Mouse (Mus musculus): ENCODE results near the gene Sox13.

Sox13 gene

DNA sequence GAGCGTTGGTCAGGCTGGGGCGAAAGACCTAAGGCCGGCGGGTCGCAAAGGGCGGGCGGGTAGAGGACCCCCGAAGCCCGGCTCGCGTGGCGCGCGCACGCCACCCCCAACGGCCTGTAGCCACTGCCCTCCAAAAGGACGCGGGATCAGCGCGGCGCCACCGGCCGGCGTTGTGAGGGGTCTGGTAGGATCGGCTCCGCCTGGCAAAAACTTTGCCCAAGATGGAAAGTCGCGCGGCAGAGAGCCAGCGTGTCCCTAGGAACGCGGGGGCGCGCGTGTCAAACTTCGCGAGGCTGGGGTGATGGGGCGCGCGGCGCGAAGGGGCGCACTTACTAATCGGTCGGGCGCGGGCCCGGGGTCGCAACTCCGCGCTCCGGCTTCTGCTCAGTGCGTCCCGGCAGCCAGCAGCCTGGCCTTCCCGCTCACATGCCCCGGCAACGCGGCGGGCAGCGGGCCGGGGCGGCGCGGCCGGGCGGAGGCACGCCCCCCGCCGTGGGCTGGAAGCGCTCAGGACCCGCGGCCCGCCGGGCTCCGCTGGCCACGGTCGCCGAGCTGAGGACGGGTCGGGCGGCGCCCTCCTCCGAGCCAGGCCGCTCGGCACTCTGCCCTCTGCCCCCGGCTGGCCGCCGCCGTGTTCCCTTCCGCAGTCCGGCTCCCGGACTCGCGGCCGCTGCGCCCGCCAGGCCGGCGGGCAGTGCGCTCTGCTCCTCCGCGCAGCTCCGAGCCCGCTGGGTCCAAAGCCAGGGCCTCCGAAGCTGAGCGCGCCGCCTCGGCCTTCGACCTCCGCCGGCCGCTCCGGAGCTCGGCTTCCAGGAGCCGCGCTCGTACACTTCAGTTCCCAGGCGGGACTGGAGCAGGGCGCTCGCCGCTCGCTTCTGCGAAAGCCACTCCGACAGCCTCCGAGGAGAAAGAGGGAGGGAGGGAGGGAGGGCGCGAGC, at the start of gene Sox13:
Gene Sox13, minus strand, starts transcription at position 835 of the 938 bp plus-strand sequence.
- DNase-seq (ENCODE audit: low spot score): no peak

DNA sequence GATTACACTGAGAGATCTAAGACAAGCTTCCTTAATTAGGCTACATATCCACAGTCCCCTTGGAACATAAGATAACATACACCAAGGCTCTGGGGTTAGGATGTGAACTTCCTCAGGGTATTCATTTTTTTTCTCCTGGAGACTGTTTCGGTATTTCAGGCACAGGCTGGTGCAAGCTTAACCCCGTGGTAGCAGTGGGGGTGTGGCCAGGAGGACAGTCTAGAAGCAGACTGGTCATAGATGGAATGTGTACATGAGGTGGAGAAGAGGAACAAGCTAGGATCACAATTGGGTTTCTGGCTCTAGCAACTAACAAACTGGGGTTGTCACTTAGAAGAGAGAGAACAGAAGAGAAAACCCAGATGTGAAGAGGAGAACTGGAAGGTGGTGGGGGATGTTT, 47.4 kb upstream of the Sox13 start:
- no peak for DNase-seq (ENCODE audit: low spot score)

DNA sequence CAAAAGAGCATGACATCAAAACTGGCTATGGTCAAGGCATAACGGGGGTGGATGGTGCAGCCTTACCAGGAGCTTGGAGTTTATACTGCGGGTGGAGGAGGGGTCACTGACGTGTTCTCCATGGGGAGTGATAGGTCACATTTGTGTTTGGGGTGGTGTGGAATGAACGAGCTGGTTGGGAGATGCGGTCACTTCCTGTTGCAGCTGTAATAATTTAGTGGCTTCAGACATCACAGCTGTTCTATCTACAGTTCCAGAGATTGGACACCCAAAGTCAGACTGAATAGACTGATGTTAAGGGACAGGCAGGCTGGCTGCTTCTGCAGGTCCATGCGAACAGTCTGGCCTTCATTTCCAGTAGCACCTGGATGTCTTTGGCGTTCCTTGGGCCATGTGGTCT, 46.9 kb upstream of the Sox13 start:
- DNase-seq (ENCODE audit: low spot score): no peak

DNA sequence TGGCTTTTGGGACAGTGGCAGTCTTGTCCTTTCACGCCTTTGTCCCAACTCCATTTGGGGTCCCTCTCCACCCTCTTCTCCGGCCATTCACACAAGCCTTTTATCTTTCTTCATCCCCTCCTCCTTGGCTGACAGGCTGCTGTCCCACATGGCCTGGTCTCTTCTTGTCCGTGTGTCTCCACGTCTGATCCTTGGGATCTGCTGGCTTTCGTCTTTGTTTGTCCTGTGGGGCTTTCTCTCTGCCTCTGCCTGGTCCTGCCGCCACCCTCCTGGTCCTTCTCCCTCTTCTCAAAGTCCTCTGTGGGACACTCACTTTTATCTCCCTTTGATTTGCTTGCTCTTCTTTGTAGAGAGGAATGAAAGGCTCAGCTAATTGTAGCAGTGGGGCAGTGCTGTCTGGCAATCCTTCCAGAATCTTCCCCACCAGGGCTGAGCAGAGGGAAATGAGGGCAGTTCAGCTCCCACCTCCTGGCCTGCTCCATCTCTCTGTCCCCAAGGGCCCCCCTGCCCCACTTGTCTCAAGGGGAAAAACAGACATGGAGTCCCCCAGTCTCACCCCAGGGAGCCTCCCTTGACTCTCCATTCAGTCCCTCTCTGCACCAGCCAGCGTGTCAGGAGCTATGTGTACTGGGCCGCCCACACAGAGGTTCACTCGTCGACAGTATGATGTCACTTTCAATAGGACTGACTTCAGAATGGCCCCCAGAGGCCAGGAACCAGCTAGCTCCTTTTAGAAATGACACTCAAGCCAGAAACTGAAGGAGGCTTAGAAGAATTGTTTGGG, 46.3 kb upstream of the Sox13 start:
- DNase-seq (ENCODE audit: low spot score): no peak

DNA sequence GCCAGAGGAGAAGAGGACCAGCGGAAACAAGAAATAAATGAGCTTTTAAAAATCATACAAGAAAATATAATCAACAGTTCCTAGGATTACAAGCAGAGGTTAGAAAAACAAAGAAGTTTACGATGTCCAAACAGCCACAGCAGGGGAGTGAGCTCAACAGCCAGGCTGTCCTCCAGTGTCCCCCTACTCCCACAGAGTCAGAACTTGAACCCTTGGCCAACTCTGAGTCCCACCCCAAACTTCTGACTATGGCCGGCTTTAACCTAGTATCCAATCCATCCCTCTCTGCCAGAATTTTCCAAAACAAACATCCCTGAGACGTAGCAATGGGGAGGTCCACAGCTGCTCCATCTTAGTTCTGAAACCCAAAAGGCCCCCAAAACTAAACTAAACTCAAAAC, 45.0 kb upstream of the Sox13 start:
- DNase-seq (ENCODE audit: low spot score): no peak

DNA sequence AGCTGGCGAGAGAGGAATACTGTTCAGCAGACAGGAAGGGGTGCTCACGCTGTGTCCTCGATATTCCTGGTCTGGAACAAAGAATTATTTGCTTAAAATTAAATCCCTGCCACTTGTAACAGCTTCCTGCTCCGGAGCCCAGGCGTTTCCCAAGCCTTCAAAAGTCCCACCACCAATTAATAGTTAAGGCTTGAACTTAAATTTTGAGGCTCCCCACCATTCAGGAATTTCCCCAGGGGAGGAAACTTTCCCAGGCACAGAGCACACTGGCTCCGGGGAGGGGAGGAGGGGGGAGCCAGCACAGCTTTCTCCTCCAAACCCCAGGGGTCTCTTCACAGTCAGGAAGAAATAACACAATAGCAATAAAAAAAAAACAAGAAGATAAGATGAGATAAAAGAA, 44.6 kb upstream of the Sox13 start:
- no peak for DNase-seq (ENCODE audit: low spot score)

DNA sequence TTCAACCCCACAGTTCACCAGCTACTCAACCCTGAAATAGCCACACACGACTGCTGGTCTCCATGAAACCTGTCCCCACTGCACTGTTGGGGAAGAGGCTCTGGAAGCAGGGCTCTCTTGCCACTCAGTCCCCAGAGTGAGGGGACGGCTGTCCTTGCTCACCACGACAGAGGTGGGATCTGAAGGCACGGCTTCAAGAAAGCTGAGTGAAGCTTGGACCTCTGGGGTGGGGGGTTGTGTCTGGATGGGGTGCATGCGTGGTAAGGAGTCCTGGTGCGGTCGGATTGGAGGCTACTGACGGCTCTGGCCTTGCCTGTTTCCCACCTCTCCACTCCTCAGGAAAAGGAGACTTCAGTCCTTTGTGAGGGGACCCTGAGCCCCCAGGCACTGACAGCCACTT, 43.7 kb upstream of the Sox13 start:
- no peak for DNase-seq (ENCODE audit: low spot score)

DNA sequence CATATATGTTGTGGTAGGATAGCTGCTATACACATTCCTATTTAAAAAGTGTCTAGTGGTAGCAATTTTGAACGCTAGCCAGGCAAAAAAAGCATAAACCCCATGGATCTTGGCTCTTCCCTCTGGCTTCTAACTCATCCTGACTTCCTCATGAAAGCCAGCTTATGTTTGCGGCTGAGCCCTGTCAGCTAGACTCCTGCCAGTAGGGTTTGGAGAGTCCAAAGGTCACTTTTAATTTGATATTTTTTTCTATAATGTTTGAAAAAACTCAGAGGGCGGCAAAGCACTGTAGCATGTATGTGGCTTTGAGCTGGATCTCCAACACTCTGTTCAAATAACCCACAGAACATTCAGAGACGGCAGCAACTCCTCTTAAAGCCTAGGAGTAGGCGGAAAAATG, 39.0 kb upstream of the Sox13 start:
- no peak for DNase-seq (ENCODE audit: low spot score)

DNA sequence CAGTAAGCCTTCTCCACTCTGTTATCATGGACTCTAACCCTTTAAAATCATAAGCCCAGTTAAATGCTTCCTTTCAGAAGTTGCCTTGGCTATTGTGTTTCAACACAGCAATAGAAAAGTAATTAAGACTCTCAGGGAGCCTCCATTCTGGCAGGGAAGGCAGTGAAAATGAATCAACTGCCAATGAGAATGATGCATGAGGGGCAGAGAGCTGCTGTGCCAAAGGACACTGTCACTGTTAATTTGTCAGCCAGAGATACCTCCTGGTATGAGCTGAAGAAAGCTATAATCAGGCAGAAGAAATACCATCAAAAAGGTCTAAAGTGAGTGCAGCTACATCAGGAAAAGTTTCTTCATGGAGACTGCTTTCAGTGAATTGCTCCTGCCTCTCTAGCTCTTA, 36.8 kb upstream of the Sox13 start:
- no peak for DNase-seq (ENCODE audit: low spot score)

DNA sequence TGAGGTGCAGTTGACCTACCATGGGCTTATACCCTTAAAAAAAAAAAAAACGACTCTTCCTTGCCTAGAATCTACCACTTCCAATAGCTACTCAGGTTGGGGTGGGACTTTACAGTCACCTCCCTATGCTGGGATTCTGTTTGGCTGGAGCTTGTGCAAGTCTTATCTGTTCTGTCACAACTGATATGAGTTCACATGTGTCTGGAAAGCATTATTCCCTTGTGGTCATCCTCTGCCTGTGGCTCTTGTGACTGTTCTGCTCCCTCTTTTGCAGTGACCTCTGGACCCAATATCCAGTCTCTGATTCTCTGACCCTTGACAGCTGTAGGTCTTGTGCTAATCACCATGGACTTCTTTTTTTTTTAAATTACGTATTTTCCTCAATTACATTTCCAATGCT, 31.9 kb upstream of the Sox13 start:
- DNase-seq (ENCODE audit: low spot score): no peak

DNA sequence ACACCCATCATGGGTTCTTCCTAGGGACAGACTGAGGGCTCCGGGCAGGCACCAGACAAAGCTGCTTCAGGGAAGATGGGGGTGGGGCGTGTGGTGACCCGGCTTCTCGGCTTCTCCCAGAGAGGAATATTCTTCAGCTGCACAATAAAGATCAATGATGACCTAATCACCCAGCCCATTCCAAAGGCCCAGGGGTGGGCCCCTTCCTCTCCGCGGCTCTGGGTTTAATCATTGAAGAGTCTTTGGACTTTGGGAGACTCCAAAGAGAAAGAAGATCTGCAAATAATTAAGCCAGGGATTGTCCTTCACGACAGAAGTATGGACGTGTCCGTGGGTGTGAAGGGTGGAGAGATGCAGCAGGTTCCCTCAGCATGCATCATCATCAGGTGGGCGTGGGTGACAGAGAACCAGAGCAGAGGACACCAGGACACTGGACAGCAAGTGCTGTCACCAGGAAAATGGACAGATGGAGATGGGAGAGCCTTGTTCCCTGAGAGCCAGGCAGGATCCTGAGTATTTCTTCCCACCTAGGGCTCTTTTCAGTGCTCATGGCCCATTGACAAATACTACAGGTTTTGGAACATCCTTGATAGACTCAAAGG, 28.5 kb upstream of the Sox13 start:
- DNase-seq (ENCODE audit: low spot score): no peak

DNA sequence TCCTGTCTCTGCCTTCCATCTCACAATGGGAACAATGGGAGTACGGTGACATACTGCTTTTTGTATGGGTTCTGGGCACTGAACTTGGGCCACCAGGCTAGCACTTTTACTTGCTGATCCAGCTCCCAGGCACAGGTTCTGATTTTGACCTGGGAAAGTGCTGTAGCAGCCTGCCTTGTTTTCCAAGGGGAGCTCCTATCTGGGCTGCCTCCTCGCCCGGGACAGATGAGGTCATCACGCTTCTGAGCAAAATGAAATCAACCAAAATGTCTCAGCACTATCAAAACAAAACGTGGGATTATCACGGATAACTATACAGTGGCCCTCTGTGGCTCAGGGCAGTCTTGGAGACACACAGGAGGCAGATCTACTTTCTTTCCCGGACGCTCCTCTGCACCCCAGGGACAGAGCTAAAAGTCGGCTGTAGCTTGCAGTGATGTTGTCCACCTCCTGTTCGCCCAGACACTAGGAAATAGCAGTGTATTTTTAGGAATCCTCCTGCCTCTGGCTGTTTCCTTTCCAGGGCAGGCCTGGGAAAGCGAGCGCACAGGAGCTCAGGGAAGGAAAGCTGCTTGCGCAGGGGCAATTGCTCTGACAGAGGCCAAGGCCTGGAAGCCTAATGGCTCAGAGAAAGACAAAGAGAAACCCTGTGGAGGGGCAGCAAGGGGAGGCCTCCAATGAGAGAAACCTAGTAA, 27.8 kb upstream of the Sox13 start:
- no peak for DNase-seq (ENCODE audit: low spot score)

DNA sequence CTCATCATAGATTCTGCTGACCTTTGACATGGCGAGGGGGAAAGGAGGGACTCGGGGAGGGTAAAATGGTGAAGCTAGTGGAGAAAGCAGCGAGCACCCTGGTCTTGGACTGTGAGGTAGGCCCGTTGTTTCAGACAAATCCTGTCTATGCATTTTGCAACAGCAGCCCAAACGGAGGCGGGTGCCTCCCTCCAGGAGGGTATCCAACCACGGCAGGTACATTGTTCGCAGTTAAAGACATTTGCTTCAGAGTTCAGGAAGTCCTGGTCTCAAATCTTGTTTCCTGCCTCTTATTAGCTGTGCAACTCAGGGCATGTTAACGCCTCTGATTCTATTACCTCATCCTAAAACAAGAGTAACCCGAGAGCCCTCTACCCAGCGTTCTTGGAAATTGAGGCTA, 26.8 kb upstream of the Sox13 start:
- no peak for DNase-seq (ENCODE audit: low spot score)

DNA sequence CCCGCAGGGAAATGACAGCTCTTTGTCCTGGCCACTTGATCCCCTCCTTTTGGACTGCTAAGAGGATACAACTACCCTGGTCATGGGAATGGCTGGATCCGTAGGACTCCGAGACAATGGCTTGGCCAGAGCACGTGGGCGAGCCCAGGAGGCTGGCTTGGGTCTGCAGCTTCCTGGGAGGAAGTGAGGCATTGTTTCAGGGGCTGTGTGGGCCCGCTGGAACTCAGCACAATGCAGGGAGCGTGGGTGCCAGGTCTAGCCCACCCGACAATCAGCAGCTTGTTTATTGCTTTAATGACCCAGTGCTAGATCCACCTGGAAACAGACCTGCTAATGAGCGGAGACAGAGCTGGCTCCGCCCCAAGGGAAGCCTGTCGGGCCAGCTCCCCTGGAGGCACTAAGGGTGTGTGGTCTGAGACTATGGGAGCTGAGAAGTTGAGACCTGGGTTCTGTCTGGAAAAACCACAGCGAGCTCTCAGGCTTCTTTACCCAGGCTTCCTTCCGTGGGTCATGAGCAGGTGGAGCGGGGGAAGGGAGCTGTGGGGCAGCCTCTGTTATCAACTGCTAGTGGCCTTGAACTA, 24.3 kb upstream of the Sox13 start:
- DNase-seq (ENCODE audit: low spot score): no peak

DNA sequence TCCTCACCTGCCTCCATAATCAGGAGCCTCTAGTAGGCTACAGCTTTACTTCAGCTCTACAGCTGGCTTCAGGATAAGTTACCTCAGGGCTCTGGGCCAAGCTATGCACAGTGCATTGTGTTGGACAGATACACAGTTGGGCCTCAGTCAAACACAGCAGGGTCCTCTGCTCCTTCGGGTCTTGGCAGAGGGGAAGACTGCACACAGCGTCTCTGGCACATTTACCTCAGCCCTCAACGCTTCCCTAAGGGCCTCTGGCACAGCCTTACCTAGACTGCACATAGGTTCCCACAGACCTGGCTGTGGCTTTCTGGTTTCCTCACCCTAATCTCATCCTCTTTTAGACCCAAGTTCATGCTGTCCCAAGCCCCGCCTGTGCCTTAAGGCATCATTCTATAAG, 22.1 kb upstream of the Sox13 start:
- no peak for DNase-seq (ENCODE audit: low spot score)

DNA sequence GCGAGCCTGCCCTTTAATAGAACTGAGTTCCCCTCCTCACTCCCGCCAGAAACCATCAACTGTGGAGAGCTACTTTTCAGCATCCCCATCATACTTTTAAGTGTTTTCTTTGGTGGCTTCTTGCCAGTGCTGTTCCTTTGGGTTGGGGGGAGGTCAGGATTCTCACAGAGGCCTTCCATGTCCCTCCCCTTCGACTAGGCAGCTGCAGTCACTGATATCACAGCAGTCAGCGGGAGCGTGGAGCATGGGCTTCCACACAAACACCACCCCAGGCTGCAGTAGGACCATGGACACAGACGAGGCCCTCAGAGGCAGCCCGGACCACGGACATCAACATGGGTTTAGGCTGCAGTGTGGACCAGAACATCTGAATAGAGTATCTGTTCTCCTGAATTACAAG, 20.1 kb upstream of the Sox13 start:
- DNase-seq (ENCODE audit: low spot score): no peak

DNA sequence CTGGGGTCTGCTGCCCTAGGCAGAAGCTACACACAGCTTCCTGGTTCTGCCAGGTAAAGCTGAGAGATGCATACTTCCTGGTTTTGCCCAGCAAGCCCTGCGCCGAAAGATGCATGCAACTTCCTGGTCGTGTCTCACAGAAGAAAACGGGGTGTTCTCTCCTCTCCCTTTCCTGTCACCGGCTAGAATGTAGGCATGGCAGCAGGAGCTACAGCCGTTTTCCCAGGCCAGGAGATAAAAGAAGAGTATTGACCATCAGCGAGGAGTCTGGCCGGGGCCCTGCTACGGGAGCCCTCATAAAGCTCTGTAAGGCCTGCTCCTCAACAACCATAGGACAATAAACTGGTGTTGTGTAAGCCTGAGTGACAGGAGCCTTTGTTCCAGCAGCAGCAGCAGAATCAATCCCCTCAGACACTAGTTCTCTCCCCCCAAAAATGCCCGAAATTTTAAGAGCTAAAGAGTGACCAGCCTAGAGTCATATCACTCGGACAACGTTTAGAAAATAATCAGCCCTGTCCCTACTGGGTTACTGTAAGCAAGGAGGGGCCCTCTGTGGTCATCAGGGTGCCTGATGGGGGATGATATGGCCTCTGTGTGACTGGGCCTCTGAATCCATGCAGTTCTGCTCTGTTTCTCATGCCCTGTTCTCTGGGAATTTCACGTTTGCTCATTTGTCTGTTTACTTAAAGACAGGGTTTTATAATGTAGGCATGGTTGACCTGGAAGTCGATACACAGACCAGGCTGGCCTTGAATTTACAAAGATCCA, 13.9 kb upstream of the Sox13 start:
- no peak for DNase-seq (ENCODE audit: low spot score)

DNA sequence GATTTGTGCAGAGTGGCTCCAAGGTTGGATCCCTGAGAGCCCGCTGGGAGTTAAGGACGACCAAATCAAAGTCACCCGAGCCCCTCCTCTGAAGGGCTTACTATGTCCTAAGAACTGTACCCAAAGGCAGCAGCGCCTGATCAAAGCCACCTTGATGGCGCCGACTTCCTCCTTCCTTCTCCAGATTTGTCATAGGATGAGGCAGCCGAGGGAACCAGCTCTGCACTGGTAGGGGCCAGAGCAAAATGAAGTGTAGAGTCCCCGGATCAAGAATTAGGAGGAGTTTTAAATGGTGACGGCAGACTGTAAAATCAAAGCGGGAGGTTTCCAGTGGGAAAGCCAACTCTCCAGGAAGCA, 10.6 kb upstream of the Sox13 start:
- DNase-seq (ENCODE audit: low spot score): no peak

DNA sequence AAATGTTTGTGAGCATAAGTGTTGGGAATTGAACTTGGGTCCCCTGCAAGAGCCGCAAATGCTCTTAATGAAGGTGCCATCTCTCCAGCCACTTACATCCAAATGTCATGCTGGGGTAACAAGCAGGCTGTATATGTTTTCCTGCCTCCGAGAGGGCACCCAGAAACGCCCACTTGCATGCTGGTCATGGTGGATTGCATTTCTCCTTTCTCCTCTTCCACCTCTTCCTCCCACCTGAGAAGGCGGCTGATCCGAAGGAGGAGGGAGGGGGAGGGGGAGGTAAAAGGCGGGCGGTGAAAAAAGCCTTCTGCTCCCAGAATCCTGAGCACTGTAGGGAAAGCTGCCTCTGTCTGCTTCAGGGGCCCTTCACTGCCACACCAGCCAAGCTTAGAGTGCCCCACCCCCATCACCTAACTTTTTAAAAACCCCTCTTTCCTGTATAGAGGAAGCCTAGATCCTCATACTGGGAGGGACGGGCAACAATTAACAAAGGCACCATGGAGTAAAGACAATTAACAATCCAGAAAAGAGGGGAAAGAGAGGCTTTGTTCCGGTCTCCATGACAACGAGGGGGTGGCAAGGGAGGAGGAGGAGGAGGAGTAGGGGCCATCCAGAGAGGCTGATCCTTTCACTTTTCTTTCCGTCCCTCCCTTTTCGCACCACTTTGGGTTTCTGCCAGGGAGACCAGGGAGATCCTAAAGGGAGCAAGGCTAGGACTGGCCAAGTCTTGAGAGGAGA, 10.0 kb upstream of the Sox13 start:
- DNase-seq (ENCODE audit: low spot score): no peak

DNA sequence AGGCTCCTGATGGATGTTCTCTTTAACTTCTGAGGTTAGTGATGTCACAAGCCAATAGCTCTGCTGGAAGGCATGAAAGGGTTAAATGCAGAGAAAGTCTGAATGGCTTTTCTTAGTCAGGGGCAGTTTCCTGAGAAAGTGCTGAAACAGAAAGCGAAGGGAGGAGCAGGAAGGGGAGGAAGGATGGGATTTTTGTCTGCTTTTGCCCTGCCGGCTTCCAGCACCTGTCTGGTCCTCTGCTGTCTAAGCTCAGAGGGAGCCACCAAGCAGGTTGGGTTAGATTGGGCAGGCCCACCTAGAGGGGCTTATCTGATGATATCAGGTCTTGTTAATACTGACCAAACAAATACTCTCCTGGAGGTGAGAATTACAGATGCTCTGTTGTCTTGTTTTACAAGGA, 8.4 kb upstream of the Sox13 start:
- DNase-seq (ENCODE audit: low spot score): no peak

DNA sequence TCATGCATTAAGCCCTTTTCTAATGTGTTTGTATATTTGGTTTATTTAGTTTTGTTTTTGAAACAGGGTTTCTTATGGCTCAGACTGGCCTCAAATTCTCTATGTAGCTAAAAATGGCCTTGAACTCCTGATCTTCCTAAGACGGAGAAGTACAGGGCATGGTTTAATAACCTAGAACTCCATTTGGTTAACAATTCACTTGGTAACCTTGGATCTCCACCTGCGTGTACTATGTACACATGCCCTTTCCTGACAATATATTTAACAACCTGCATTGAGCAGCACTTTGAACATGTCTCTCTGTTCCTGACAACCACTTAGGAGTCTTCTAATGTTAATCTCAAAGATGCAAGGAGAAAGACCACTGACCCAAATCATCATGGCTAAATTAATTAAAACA, 7.0 kb upstream of the Sox13 start:
- DNase-seq (ENCODE audit: low spot score): no peak

All from c-Kit-positive CD71-positive TER-119-positive erythroid progenitor cells, embryonic 14.5 days (primary cell).